Mouse (Mus musculus) small intestine, adult 2 months (tissue): ENCODE measurements at regions not wholly inside any gene's neighbourhood (a gene's known extent, or its start where the extent isn't known, plus 50 kb on each side); places are given as distances from the start of the nearest gene placed in this dataset.
"Not testable (repeated sequence)": the region's sequence is repeated elsewhere in the genome, so short reads cannot be mapped to it uniquely, and the experiment has no call there.

Source experiments
- H3K27ac ChIP-seq: fragments of 200-500 bp; 2 replicates; pipeline ENCODE4 v1.5.1; 2012; ENCODE audit warnings: low read depth, low read length, control low read depth, inconsistent platforms; ENCODE audit not compliant: insufficient read depth
- H3K27me3 ChIP-seq: fragments of 200-500 bp; 2 replicates; pipeline ENCODE4 v1.6.1; 2012; ENCODE audit warnings: mild to moderate bottlenecking, moderate library complexity, low read length, inconsistent platforms; ENCODE audit not compliant: control insufficient read depth, insufficient read depth
- H3K36me3 ChIP-seq: fragments of 200-500 bp; 2 replicates; pipeline ENCODE4 v1.6.1; 2012; ENCODE audit warnings: mild to moderate bottlenecking, low read length, control low read depth, inconsistent platforms; ENCODE audit not compliant: control insufficient read depth, insufficient read depth
- H3K4me1 ChIP-seq: fragments of 200-500 bp; 2 replicates; pipeline ENCODE4 v1.6.1; 2012; ENCODE audit warnings: low read length, inconsistent platforms, mixed read lengths; ENCODE audit not compliant: control insufficient read depth, insufficient read depth, insufficient read length
- H3K4me3 ChIP-seq: fragments of 200-500 bp; 2 replicates; pipeline ENCODE4 v1.5.1; 2012; ENCODE audit warnings: low read depth, mild to moderate bottlenecking, control low read depth, inconsistent platforms, low read length, moderate library complexity
- CTCF ChIP-seq: fragments of 200-500 bp; IDR thresholded peaks from 2 replicates; pipeline ENCODE4 v1.5.1; 2012; ENCODE audit warnings: low read depth, mild to moderate bottlenecking, control low read depth, inconsistent platforms, low read length, moderate library complexity, mixed read lengths; ENCODE audit not compliant: insufficient replicate concordance, insufficient read length; ENCODE audit errors: extremely low read depth
- POLR2A ChIP-seq: fragments of 200-500 bp; IDR thresholded peaks from 2 replicates; pipeline ENCODE4 v1.6.1; 2012; ENCODE audit warnings: low read depth, mild to moderate bottlenecking, control low read depth, inconsistent platforms, low read length, moderate library complexity
- WGBS: fragments of 180-500 bp; shearing (Covaris S2); methylation state at CpG from one replicate; pipeline ENCODE4 v1.1.7; 2018; 5-methylcytosine and 5-hydroxymethylcytosine counted together

DNA sequence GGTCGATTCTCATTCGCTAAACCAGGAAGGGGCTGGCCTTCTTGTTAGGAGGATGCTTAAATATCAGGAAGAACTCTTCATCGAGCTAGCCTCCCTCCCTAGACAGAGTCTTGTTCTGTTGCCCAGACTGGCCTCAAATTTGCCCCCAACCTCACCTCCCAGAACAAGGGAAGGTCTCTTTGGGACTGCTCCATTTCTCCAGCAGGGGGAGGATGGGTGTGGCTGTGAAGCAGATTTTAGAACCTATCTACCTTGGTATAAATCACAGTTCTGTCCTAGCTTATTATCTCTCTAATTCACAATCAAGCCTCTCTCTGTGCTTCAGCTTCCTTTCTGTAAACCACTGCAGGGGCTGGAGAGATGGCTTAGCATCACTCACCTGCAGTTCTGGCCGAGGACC, 75.1 kb downstream of the Dmrta2 start:
- whole genome bisulfite sequencing: 81% methylated on average over 4 of the region's 4 CpGs
- no peak for TF ChIP-seq CTCF

DNA sequence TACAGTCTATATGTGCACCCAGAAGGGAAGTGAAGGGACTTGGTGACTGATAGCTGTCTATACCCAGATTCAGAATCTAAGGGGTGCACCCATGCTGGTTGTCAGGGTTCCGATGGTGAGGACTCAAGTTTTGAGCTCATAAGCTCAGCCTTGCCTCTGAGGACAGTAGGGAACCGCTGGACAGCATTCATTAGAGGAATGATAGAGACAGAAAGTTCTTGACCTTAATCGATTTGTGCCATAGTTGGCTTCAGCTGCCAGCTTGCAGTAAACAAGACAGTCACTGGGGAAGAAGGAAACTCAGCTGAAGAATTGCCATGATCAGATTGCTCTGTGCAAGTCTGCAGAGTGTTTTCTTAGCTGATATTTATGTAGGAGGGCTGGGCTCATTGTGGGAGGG, 96.0 kb downstream of the Dmrta2 start:
- Histone ChIP-seq H3K27me3 (no peaks in the 10 kb centered on the region), H3K4me3 (no peak overlapping the region), H3K4me1 (no peaks in the 10 kb centered on the region), H3K36me3 (no peaks in the 10 kb centered on the region), H3K27ac (no peak overlapping the region)
- TF ChIP-seq POLR2A: no peak
- no peak for TF ChIP-seq CTCF
- WGBS: 73% methylated on average over 3 of the region's 3 CpGs

More for the DNA sequence above, 75.1 kb downstream of the Dmrta2 start:
- no peak overlapping the region for H3K4me3 ChIP-seq
- H3K27me3 ChIP-seq: peaks cover 2% of the 10 kb centered on the region; the same call in 1 of the 2 replicates
- H3K4me1 ChIP-seq: peaks cover 6% of the 10 kb centered on the region
- no peaks in the 10 kb centered on the region for H3K36me3 ChIP-seq
- H3K27ac ChIP-seq: no peak overlapping the region

DNA sequence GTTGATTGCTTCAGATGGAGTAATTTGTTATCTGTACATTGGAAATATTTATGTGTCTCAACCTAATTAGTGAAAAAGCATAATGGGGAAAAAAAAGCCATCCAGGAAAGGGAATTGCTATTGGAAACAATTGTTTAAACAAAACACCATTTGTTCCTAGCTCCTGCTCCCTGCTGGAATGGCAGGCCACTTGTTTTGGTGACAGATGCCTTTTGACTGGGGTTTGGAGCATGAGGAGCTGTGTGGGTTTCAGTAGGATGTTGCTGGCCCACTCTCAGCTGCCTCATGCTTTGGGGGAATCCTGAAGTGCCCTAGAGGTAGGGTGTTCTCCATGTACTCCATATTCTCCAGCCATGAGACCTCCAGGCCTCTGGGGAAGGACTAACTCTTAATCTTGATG, 105.5 kb downstream of the Dmrta2 start:
- H3K27me3 ChIP-seq: no peaks in the 10 kb centered on the region
- H3K36me3 ChIP-seq: no peaks in the 10 kb centered on the region
- TF ChIP-seq POLR2A (no peak), CTCF (no peak)
- H3K4me1 ChIP-seq: no peaks in the 10 kb centered on the region
- no peak overlapping the region for H3K4me3 ChIP-seq
- no peak overlapping the region for H3K27ac ChIP-seq

DNA sequence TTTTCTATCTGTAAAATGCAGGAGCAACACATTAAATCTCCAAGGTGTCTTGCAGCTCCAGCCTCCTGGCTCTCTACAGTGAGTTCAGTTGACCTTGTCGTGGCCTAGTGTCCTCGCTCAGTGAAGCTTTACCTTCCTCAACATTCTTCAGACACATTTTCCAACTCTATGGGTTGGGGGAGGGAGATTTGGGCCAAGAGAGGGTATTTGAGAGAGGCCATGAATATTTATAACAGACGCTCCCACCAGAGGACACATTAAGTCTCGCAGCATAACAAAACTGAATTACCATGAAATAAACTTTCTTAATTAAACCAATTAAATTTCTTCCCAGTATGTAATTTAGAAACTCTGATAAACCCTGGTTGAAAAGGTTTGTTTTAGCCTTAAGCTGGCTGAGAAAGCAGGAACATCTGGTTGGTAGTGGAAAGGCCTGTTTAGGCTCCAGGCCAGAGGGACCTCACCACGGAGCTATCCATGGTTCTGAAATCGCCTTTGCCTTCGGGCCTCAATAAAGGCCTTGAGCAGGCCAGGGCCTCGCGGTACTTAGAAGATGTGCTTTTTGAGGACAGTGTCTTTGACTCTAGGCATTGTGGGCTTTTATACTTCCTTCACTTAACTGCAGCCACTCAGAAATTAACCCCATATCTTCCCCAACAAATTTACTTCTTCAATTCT, 109.9 kb downstream of the Dmrta2 start:
- TF ChIP-seq CTCF (no peak), POLR2A (no peak)
- no peaks in the 10 kb centered on the region for H3K36me3 ChIP-seq

DNA sequence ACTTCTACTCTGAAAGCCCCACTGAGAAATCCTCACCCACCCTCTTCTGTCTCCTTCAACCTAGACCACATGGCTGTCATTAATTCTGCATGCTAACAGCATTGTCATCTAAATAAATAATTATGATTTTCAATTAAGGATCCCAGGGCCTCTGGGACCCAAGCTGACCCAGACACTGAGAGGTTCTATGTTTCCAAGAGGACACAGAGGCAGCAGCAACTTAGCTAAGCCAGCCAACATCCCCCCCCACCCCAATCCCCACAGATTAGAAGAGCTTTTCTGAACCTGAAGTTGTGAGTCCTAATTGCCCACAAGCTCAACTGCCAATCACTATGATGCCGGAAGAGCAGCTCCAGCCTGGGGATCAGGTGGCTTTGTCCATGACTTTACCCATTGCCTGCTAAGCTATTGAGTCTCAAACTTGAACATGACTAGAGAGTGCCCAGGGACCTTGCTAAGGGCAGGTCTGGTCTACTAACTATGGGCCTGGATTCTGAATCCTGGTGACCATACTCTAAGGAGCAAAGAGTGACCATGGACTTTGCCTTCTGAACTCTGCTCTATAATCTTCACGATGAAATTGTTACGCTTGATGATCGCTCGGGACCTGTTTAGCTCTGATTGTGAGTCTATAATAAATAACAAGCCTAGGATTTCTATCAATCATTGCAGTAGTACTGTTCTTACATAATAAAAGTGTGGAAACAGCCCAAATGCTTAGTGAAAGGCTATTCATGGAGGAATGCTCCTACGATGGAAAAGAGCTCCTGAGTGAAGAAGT, 115.4 kb downstream of the Dmrta2 start:
- TF ChIP-seq CTCF (no peak), POLR2A (no peak)
- no peaks in the 10 kb centered on the region for H3K4me1 ChIP-seq
- H3K27me3 ChIP-seq: no peaks in the 10 kb centered on the region
- no peaks in the 10 kb centered on the region for H3K36me3 ChIP-seq
- H3K4me3 ChIP-seq: no peak overlapping the region
- WGBS: 90% methylated on average over 6 of the region's 6 CpGs
- no peak overlapping the region for H3K27ac ChIP-seq

More for the DNA sequence above, 109.9 kb downstream of the Dmrta2 start:
- H3K27ac ChIP-seq: no peak overlapping the region
- no peaks in the 10 kb centered on the region for H3K27me3 ChIP-seq
- no peaks in the 10 kb centered on the region for H3K4me1 ChIP-seq
- H3K4me3 ChIP-seq: no peak overlapping the region
- 43% methylated on average over 9 of the region's 9 CpGs for WGBS

DNA sequence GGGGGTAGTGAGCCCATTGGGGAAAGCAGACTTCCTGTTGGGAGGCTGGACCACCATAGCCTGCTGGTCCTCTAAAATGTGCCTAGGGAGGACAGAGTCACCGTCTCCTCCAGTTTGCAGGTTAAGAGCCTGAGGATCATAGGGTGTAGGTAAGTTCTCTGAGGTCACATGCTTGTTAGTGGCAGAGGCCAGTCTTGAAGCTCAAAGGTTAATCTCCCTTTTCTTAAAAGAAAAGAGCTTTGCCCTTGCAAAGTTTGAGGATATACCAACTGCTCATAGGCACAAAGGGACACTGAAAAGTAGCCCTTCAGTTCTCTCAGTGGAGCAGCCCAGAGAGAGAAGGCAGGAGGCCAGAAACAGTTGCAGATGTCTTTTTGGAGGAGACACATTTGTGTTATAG, 116.7 kb downstream of the Dmrta2 start:
- no peak overlapping the region for H3K27ac ChIP-seq

DNA sequence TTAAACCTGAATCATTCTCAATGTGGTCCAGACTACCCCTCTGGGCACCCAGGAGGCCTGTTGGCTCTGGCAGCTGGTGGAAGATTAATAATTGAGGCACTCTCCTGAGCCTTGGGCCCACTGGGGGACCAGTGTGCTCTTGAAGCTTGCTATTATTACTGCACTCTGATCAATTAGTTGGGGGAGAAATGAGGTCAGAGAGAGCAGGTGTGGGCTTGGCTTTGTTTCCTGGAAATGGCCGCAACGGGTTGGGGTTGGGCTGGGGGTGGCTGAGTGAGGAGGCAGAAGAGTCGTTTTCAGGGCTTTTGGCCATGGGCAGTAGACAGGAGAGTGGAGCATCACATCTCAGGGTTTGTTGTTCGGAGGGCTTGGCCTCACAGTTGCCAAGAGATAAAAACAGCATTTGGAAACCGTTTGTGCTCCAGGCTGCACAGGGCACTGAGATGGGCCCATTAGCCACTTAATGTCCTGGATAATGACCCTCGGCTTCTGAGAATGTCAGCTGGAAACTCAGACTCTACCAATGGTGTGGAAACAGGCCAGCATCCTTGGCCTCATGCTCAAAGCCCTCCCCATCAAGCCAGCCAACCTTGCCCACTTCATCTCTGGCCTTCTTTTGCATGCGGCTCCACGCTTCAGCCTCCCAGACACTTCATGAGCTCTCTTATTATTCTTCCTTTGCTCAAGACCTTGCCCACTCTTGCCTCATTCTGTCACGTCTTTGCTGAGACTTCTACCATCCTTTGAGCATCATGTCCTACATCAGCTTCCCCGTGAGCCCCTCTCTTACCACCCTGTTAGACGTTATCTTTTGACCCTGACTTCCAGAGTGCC, 118.1 kb downstream of the Dmrta2 start:
- Histone ChIP-seq H3K4me3 (no peak overlapping the region), H3K36me3 (no peaks in the 10 kb centered on the region), H3K27ac (no peak overlapping the region), H3K4me1 (no peaks in the 10 kb centered on the region), H3K27me3 (no peaks in the 10 kb centered on the region)
- TF ChIP-seq CTCF (no peak), POLR2A (no peak)
- 74% methylated on average over 11 of the region's 11 CpGs for WGBS

More for the DNA sequence above, 116.7 kb downstream of the Dmrta2 start:
- Histone ChIP-seq H3K4me1 (no peaks in the 10 kb centered on the region), H3K36me3 (no peaks in the 10 kb centered on the region), H3K27me3 (no peaks in the 10 kb centered on the region), H3K4me3 (no peak overlapping the region)
- 92% methylated on average over 1 of the region's 1 CpGs for WGBS
- TF ChIP-seq CTCF (no peak), POLR2A (no peak)

DNA sequence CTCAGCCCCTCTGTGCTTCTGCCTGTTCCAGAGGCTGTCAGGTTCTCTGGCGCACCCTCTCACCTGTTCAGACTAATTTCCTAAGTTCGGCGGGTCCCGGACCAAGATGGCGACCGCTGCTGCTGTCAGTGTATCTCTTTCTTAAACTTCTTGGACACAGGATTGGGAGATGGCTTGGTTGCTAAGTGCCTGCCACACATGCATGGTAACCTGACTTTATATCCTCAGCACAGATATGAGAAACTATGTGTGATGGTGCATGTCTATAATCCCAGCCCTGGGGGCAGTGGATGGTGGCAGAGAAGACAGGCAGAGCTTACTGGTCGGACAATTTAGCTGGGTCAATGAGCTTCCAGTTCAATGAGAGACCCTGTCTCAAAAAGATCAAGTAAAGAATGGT, 126.3 kb downstream of the Dmrta2 start:
- not testable (repeated sequence) for H3K36me3 ChIP-seq, H3K27ac ChIP-seq, H3K4me1 ChIP-seq, H3K4me3 ChIP-seq, H3K27me3 ChIP-seq
- 92% methylated on average over 7 of the region's 7 CpGs for WGBS
